Comparison of ENCODE assay signal across 16 mouse cellular contexts in genomic region chr11:106622056-106622455, GRCm38 (mm10).
"Had no signal": no experiment of that assay in that cellular context is flagged by ENCODE, and none has a peak within 500 bp of the region (broad histone marks: within the 10 kb centered on the region; RNA-seq: fewer than 3 reads in every experiment).

No protein-coding gene starts in this region.

- H3K4me1 ChIP-seq: neural tube, embryonic 13.5 days; stomach, embryonic 15.5 days had no signal

- H3K27me3 ChIP-seq: limb, embryonic 13.5 days; midbrain, embryonic 12.5 days; neural tube, embryonic 13.5 days; stomach, embryonic 15.5 days had no signal

- ATAC-seq: midbrain, embryonic 16.5 days had no signal

- H3K27ac ChIP-seq: limb, embryonic 13.5 days; liver, embryonic 14.5 days; midbrain, embryonic 12.5 days; neural tube, embryonic 13.5 days; stomach, embryonic 15.5 days had no signal

- H3K36me3 ChIP-seq: limb, embryonic 13.5 days; midbrain, embryonic 12.5 days; neural tube, embryonic 13.5 days; stomach, embryonic 15.5 days had no signal

- H3K4me2 ChIP-seq: limb, embryonic 13.5 days; midbrain, embryonic 12.5 days; neural tube, embryonic 13.5 days; stomach, embryonic 15.5 days had no signal

- H3K9me3 ChIP-seq: limb, embryonic 13.5 days; midbrain, embryonic 12.5 days; neural tube, embryonic 13.5 days; stomach, embryonic 15.5 days had no signal

- H3K4me3 ChIP-seq: limb, embryonic 13.5 days; midbrain, embryonic 12.5 days; neural tube, embryonic 13.5 days; stomach, embryonic 15.5 days had no signal

- DNase-seq: kidney, postnatal 36 days; layer of hippocampus, adult 9-11 months; layer of hippocampus, postnatal 36 days; left cerebral cortex, postnatal 4 days; lung, adult 18-20 months; retina, postnatal 1 day; right cerebral cortex, postnatal 4 days; spleen, adult 18-20 months; thymus, adult 2 months; thymus, postnatal 25 days had no signal

- H3K9ac ChIP-seq: limb, embryonic 13.5 days; liver, embryonic 14.5 days; midbrain, embryonic 12.5 days; neural tube, embryonic 13.5 days; stomach, embryonic 15.5 days had no signal
